Mouse (Mus musculus) MEL (cell line): ENCODE results near the gene Nrbp1. TPM values are rescaled to one million over a fixed set of nuclear protein-coding genes. Genes with fewer than 3 reads are reported as not detected.
"Not testable (repeated sequence)": the region's sequence is repeated elsewhere in the genome, so short reads cannot be mapped to it uniquely, and the experiment has no call there.

ENCODE experiments used
- DNase-seq: peaks from one replicate; pipeline ENCODE4 v3.0.0; 2011; ENCODE audit warnings: low read depth, low spot score
- H3K27ac ChIP-seq: 2 replicates; pipeline ENCODE4 v1.5.1; 2012; ENCODE audit warnings: low read depth, mild to moderate bottlenecking, control low read depth, low read length, moderate library complexity; ENCODE audit not compliant: control insufficient read depth
- H3K27me3 ChIP-seq, 2 experiments: fragments of 150-350 bp in 1 of 2; sonication (generic) in 1 of 2; 2 replicates each; pipeline ENCODE4 v1.6.1; 2012; ENCODE audit warnings: low read length in 2 of 2, mild to moderate bottlenecking in 2 of 2, improper control_type of control experiment in 1 of 2, moderate library complexity in 1 of 2; ENCODE audit not compliant: insufficient read depth in 2 of 2, control insufficient read depth in 1 of 2
- H3K36me3 ChIP-seq, 2 experiments: 2 replicates each; pipeline ENCODE4 v1.6.1; 2012 to 2014; ENCODE audit warnings: low read length in 2 of 2, improper control_type of control experiment in 1 of 2, inconsistent platforms in 1 of 2, mild to moderate bottlenecking in 1 of 2; ENCODE audit not compliant: insufficient read depth in 2 of 2, control insufficient read depth in 1 of 2
- H3K4me1 ChIP-seq, 2 experiments: fragments of 150-350 bp in 1 of 2; sonication (generic) in 1 of 2; 2 replicates each; pipeline ENCODE4 v1.6.1; 2012; ENCODE audit warnings: low read length in 2 of 2, improper control_type of control experiment in 1 of 2, mild to moderate bottlenecking in 1 of 2; ENCODE audit not compliant: insufficient read depth in 2 of 2, control insufficient read depth in 1 of 2
- H3K4me3 ChIP-seq, 2 experiments: fragments of 150-350 bp in 1 of 2; sonication (generic) in 1 of 2; 2 replicates each; pipeline ENCODE4 v1.5.1; 2012; ENCODE audit warnings: low read depth in 2 of 2, low read length in 2 of 2, mild to moderate bottlenecking in 2 of 2, moderate library complexity in 2 of 2, control low read depth in 1 of 2, improper control_type of control experiment in 1 of 2; ENCODE audit not compliant: control insufficient read depth in 1 of 2, insufficient read depth in 1 of 2
- H3K79me2 ChIP-seq: 2 replicates; pipeline ENCODE4 v1.6.1; 2012; ENCODE audit warnings: mild to moderate bottlenecking, low read length, moderate library complexity; ENCODE audit not compliant: control insufficient read depth, poor library complexity, insufficient read depth
- H3K9ac ChIP-seq: 2 replicates; pipeline ENCODE4 v1.6.1; 2012; ENCODE audit warnings: low read depth, mild to moderate bottlenecking, control low read depth, low read length, moderate library complexity; ENCODE audit not compliant: control insufficient read depth, poor library complexity, severe bottlenecking
- H3K9me3 ChIP-seq: fragments of 150-350 bp; sonication (generic); replicated peaks from 2 replicates; pipeline ENCODE4 v1.6.1; 2012; ENCODE audit warnings: mild to moderate bottlenecking, low read length, improper control_type of control experiment, moderate library complexity; ENCODE audit not compliant: insufficient read depth
- BHLHE40 ChIP-seq: IDR thresholded peaks from 2 replicates; pipeline ENCODE4 v1.6.1; 2012; ENCODE audit warnings: low read depth, mild to moderate bottlenecking, inconsistent platforms, low read length, improper control_type of control experiment, borderline replicate concordance
- CHD1 ChIP-seq: IDR thresholded peaks from 2 replicates; pipeline ENCODE4 v1.6.1; 2012; ENCODE audit warnings: low read depth, mild to moderate bottlenecking, inconsistent platforms, low read length, improper control_type of control experiment
- CHD2 ChIP-seq: IDR thresholded peaks from 2 replicates; pipeline ENCODE4 v1.6.1; 2011; ENCODE audit warnings: low read length, improper control_type of control experiment
- CTCF ChIP-seq, 3 experiments: IDR thresholded peaks in 2 of 3; conservative IDR thresholded peaks in 1 of 3; 2 replicates each; pipeline ENCODE4 v1.5.1; 2011 to 2012; ENCODE audit warnings: low read length in 3 of 3, low read depth in 2 of 3, mild to moderate bottlenecking in 2 of 3, improper control_type of control experiment in 1 of 3, inconsistent platforms in 1 of 3, mixed read lengths in 1 of 3, moderate library complexity in 1 of 3; ENCODE audit not compliant: control insufficient read depth in 1 of 3, insufficient read depth in 1 of 3, poor library complexity in 1 of 3, severe bottlenecking in 1 of 3
- E2F4 ChIP-seq: IDR thresholded peaks from 2 replicates; pipeline ENCODE4 v1.6.1; 2011; ENCODE audit warnings: low read depth, low read length, improper control_type of control experiment, borderline replicate concordance
- ELF1 ChIP-seq: IDR thresholded peaks from 2 replicates; pipeline ENCODE4 v1.6.1; 2014; ENCODE audit warnings: low read depth, mild to moderate bottlenecking, inconsistent platforms, low read length, improper control_type of control experiment, moderate library complexity
- EP300 ChIP-seq, 2 experiments: IDR thresholded peaks; 2 replicates each; pipeline ENCODE4 v1.6.1; 2011; ENCODE audit warnings: improper control_type of control experiment in 2 of 2, low read length in 2 of 2, low read depth in 1 of 2, mild to moderate bottlenecking in 1 of 2
- ETS1 ChIP-seq: IDR thresholded peaks from 2 replicates; pipeline ENCODE4 v1.6.1; 2012; ENCODE audit warnings: low read depth, mild to moderate bottlenecking, inconsistent platforms, low read length, improper control_type of control experiment, moderate library complexity
- MYB ChIP-seq: IDR thresholded peaks from 2 replicates; pipeline ENCODE4 v1.6.1; 2011; ENCODE audit warnings: mild to moderate bottlenecking, low read depth, low read length, improper control_type of control experiment
- NELFE ChIP-seq: IDR thresholded peaks from 2 replicates; pipeline ENCODE4 v1.6.1; 2011; ENCODE audit warnings: low read depth, low read length, improper control_type of control experiment
- POLR2A ChIP-seq, 2 experiments: IDR thresholded peaks; 2 replicates each; pipeline ENCODE4 v1.6.1; 2011 to 2012; ENCODE audit warnings: low read length in 2 of 2, mild to moderate bottlenecking in 2 of 2, control low read depth in 1 of 2, improper control_type of control experiment in 1 of 2, low read depth in 1 of 2, moderate library complexity in 1 of 2; ENCODE audit not compliant: control insufficient read depth in 1 of 2, insufficient read depth in 1 of 2, poor library complexity in 1 of 2
- RAD21 ChIP-seq: IDR thresholded peaks from 2 replicates; pipeline ENCODE4 v1.6.1; 2011; ENCODE audit warnings: mild to moderate bottlenecking, low read depth, low read length, improper control_type of control experiment
- SIN3A ChIP-seq: IDR thresholded peaks from 2 replicates; pipeline ENCODE4 v1.6.1; 2012; ENCODE audit warnings: low read length, improper control_type of control experiment, inconsistent platforms
- TAL1 ChIP-seq: IDR thresholded peaks from 2 replicates; pipeline ENCODE4 v1.6.1; 2012; ENCODE audit warnings: mild to moderate bottlenecking, inconsistent platforms, low read length, moderate library complexity, mixed read lengths
- TBP ChIP-seq: IDR thresholded peaks from 2 replicates; pipeline ENCODE4 v1.8.0; 2011; ENCODE audit warnings: low read depth, low read length, improper control_type of control experiment
- USF2 ChIP-seq, 2 experiments: IDR thresholded peaks; 2 replicates each; pipeline ENCODE4 v1.6.1; 2011 to 2012; ENCODE audit warnings: improper control_type of control experiment in 2 of 2, low read length in 2 of 2, borderline replicate concordance in 1 of 2, inconsistent platforms in 1 of 2, low read depth in 1 of 2, mild to moderate bottlenecking in 1 of 2; ENCODE audit not compliant: insufficient read depth in 1 of 2
- ZNF384 ChIP-seq: IDR thresholded peaks from 2 replicates; pipeline ENCODE4 v1.6.1; 2012; ENCODE audit warnings: low read depth, mild to moderate bottlenecking, inconsistent platforms, low read length, improper control_type of control experiment
- polyA plus RNA-seq, 2 experiments: library from polyadenylated mRNA; stranded (reverse) in 1 of 2; unstranded in 1 of 2; fragments of >175 nt in 1 of 2; fragments of >200 nt in 1 of 2; gene quantifications; 2 replicates each; pipeline versions ENCODE4 v1.2.1 to v1.2.4; 2012; ENCODE audit warnings: low replicate concordance in 2 of 2, low read depth in 1 of 2; ENCODE audit not compliant: insufficient read length in 2 of 2, insufficient read depth in 1 of 2, missing spikeins in 1 of 2
- total RNA-seq: library from RNA; depleted of rRNA; stranded (reverse); fragments of 300-350 nt; gene quantifications from 2 replicates; pipeline ENCODE4 v1.2.3, GENCODE M21; 2012

Gene Nrbp1
- total and polyA plus RNA-seq, 3 experiments: 42.0 to 55.2 TPM; not detected in 1

DNA sequence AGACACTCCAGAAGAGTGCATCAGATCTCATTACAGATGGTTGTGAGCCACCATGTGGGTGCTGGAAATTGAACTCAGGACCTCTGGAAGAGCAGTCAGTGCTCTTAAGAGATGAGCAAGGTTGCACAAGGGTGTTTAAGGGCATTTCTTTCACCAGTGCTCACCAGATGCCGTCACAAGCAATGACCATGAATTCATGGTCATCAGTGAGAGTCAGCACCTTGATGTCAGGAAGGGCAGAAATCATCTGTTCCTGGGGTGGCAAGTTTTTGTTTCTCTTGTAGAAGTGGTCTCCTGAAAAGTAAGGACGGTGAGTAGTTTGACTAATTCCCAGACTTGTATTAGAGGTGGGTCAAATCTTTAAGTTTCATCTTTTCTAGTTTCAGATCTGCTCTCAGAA is 36.8 kb upstream of the Nrbp1 start:
- no peak overlapping the region for H3K4me3 ChIP-seq
- peaks cover 19 to 44% of the 10 kb centered on the region in 2 experiments for H3K36me3 ChIP-seq
- no peaks in the 10 kb centered on the region for H3K9me3 ChIP-seq
- H3K27ac ChIP-seq: no peak overlapping the region
- TF ChIP-seq POLR2A (IDR thresholded peaks at IDR 0.05; ENCODE audit: control insufficient read depth in 1 of 2, insufficient read depth in 1 of 2, low read depth in 1 of 2, low read length in 2 of 2, poor library complexity in 1 of 2) (0 out of 4 replicates have a peak, but pooled peaks of 1 of the 2 experiments have one; percentile 33), CHD2 (no peak), CHD1 (no peak)
- H3K27me3 ChIP-seq: no peaks in the 10 kb centered on the region
- H3K79me2 ChIP-seq: peaks cover 26% of the 10 kb centered on the region
- H3K9ac ChIP-seq: no peak overlapping the region
- no peaks in the 10 kb centered on the region; a peak in 1 of 4 replicates for H3K4me1 ChIP-seq
- no peak for DNase-seq

DNA sequence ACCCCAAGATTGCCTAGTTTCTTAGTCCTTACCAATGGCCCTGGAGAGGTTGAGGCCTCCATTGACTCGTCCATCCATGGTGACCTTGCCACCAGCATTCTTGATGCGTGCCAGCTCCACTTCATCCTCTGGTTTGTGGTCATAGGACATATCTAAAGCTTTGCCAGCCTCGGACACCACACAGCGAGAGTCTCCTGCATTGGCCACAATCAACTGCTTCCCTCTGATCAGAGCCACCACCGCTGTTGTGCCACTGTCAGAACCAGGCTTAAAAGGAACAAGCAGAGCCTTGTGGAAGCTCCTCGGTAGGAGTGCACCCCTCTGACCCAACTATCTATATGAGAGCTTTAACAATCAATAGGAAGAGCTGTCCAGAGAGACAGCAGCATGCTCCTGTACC is 36.2 kb upstream of the Nrbp1 start:
- no peak overlapping the region for H3K4me3 ChIP-seq
- H3K79me2 ChIP-seq: peaks cover 29% of the 10 kb centered on the region
- DNase-seq: no peak
- H3K27ac ChIP-seq: no peak overlapping the region
- no peaks in the 10 kb centered on the region for H3K9me3 ChIP-seq
- no peaks in the 10 kb centered on the region; a peak in 2 of 4 replicates for H3K4me1 ChIP-seq
- H3K36me3 ChIP-seq: peaks cover 22 to 46% of the 10 kb centered on the region in 2 experiments
- H3K9ac ChIP-seq: no peak overlapping the region
- no peak for TF ChIP-seq ETS1
- no peak for TF ChIP-seq CHD1
- TF ChIP-seq RAD21: no peak
- no peak for TF ChIP-seq NELFE
- no peak for TF ChIP-seq POLR2A (IDR thresholded peaks at IDR 0.05; ENCODE audit: control insufficient read depth in 1 of 2, insufficient read depth in 1 of 2, low read depth in 1 of 2, low read length in 2 of 2, poor library complexity in 1 of 2)
- TF ChIP-seq BHLHE40: no peak
- no peak for TF ChIP-seq ZNF384
- no peak for TF ChIP-seq MYB
- TF ChIP-seq USF2 (IDR thresholded peaks at IDR 0.05; ENCODE audit: borderline replicate concordance in 1 of 2, insufficient read depth in 1 of 2, low read depth in 1 of 2, low read length in 2 of 2): no peak
- TF ChIP-seq E2F4: no peak
- no peak for TF ChIP-seq ELF1
- no peak for TF ChIP-seq TAL1
- no peak for TF ChIP-seq EP300 (IDR thresholded peaks at IDR 0.05; ENCODE audit: low read depth in 1 of 2, low read length in 2 of 2)
- TF ChIP-seq TBP: no peak
- no peaks in the 10 kb centered on the region for H3K27me3 ChIP-seq

DNA sequence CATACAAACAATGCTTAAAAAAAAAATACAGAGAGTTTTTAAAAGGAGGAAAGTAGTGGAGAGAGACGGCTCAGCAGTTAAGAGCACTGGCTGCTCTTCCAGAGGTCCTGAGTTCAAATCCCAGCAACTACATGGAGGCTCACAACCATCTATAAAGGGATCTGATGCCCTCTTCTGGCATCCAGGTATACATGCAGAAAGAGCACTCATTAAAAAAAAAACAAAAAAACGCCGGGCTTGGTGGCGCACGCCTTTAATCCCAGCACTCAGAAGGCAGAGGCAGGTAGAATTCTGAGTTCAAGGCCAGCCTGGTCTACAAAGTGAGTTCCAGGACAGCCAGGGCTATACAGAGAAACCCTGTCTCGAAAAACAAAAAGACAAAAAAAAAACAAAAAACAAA is 24.1 kb upstream of the Nrbp1 start:
- not testable (repeated sequence) for H3K27ac ChIP-seq, DNase-seq, H3K9ac ChIP-seq, H3K9me3 ChIP-seq, H3K27me3 ChIP-seq, H3K4me3 ChIP-seq
- peaks cover 16 to 23% of the 10 kb centered on the region in 2 experiments; a peak in 3 of 4 replicates for H3K4me1 ChIP-seq
- H3K79me2 ChIP-seq: peaks cover 83% of the 10 kb centered on the region
- peaks cover 36 to 60% of the 10 kb centered on the region in 2 experiments for H3K36me3 ChIP-seq
- TF ChIP-seq ZNF384 (peak; percentile 81), CTCF (IDR thresholded peaks at IDR 0.05 in 2 of 3, conservative IDR thresholded peaks at IDR 0.05 in 1 of 3; ENCODE audit: control insufficient read depth in 1 of 3, insufficient read depth in 1 of 3, low read depth in 2 of 3, low read length in 3 of 3, poor library complexity in 1 of 3, severe bottlenecking in 1 of 3) (peak in 1 of 3 experiments; percentile 15; a peak in 1 of 6 replicates), SIN3A (0 out of 2 replicates have a peak, but pooled peaks have one; percentile 25)
- TF ChIP-seq, all 39 proteins: peak for 3; not testable (repeated sequence) for 36
